Mouse (Mus musculus) WW6 (cell line): ENCODE results near the gene Tmed10.

ENCODE experiments used
- DNase-seq: peaks from one replicate; pipeline ENCODE4 v3.0.0-alpha.2; 2013; ENCODE audit warnings: low read depth, low spot score

The Tmed10 gene

DNA sequence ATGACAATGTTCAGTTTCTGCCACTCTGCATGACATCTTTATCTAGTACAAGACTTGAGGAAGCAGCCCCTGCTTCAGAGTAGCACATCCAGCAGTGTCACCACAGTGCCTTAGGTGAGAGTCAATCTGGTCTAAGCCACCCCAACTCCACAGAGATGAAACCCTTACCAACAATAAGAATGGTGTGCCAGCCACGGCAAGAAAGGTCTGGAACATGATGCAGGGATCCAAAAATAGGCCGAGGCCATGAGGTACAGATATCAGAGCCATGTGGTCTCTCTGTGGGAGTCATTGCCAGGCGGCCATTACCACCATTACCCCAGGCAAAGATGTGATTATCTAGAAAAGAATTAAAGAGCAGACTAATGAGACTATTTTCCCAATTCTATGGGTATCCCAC, 66.0 kb downstream of the Tmed10 start:
- DNase-seq: no peak

DNA sequence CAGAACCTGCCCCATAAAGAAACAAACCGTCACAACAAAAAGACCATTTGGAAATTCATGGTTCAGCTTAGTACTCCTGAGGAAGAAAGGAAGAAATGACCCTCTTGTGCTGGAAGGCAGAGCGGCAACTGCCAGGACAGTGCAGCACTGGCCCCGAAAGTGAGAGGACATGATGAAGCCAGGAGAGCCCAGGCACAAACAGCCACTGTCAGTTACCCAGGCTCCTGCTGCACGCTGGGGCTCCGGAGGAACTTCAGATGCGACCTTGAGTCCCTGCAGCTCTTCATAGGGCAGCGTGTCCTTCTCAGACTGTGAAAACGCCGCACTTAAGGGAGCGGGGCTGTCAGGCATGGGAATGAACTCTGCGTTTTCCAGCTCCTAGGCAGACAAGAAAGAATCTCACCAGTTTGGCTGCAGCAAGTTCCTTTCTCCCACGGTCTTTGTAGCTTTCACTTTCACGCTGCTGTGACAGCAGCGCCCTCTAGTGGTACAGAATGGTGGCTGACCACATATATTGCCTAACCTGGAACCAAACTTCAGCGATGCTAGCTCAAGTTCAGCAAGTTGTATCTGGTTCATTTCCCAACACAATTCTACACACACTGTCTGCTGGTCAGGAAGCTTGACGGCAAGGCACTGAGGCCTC, 69.3 kb downstream of the Tmed10 start:
- peak; percentile 62 for DNase-seq

DNA sequence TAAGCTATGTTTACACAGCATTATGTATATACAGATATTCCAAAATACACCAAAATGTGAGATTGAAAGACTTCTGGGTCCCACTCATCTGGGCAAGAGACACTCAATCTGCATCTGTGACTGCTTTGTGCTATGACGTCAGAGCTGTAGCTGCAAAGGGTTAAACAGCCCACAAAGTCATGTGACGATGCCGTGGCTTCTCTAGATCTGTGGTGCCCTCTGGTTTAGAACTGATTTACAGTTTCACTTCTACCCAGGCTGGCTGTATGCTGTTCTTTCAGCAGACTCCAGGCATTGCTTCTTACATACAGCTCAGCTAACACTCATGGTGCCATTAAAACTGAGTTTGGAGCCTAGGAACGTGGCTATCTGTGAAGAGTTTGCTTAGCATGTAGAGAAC, 69.9 kb downstream of the Tmed10 start:
- no peak for DNase-seq

DNA sequence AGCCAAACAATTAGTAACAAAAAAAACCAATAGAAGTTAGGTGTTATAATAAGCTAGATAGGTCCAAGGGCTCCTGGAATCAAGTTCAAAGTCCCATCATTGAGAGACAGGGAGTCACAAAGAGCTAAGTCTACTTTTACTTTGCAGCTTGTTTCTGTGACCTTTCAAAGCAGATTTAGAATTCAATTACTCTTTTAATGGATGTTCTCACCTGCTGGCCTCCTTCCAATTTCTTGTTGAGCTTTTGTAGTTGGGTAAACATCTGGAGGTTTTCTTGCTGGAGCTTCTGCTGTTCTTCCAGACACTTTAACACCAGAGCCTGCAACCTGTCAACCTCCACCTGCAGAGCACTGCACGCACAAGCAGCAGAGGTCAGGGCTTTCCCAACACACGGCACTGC, 71.4 kb downstream of the Tmed10 start:
- no peak for DNase-seq

DNA sequence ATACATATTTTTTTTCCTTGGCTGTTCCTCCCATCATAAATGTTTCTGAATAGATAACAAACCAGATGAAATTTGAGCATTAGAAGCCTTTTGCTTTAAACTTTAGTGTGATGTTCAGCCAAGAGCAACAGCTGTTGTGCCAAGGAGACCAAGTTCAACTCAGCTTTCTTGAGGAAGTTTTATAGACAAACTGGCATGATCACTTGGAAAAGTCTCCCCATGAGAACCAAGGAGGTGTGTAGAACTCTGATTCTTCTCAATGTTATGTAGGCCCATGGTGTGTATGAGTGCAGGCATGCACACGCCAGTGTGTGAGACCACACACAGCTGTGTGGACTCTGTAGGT, 75.8 kb downstream of the Tmed10 start:
- no peak for DNase-seq

DNA sequence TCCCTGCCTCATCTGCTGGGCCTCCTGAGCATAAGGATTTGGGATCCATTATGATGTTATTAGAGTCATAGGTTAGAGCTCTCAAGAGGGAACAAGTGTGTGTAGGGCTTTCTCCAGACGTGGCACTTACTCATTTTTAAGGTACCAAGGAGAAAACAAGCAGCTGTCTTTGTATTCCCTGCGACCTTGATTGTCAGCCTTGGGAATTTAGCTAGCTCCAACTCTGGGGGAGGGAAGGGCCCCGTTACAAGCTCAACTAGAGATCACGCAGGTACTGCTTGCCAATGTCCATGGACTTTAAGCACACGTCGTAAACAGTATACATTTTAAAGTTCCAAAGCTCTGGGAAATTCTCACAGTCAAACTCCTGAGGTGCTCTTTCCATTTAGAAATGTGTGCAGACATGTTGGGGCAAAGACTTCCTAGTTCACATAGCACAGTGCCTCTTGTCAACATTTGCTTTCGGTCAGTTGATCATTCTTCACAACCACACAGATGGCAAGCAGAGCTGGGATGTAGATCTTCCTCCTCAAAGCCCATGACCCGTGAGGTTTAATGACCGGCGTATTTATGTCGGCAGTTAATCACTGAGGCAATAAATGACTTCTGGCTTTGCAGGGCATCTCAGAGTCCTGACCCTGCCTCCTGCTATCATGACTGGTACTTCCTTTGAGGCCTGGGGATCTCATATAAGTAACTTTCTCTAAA, 76.4 kb downstream of the Tmed10 start:
- DNase-seq: no peak

DNA sequence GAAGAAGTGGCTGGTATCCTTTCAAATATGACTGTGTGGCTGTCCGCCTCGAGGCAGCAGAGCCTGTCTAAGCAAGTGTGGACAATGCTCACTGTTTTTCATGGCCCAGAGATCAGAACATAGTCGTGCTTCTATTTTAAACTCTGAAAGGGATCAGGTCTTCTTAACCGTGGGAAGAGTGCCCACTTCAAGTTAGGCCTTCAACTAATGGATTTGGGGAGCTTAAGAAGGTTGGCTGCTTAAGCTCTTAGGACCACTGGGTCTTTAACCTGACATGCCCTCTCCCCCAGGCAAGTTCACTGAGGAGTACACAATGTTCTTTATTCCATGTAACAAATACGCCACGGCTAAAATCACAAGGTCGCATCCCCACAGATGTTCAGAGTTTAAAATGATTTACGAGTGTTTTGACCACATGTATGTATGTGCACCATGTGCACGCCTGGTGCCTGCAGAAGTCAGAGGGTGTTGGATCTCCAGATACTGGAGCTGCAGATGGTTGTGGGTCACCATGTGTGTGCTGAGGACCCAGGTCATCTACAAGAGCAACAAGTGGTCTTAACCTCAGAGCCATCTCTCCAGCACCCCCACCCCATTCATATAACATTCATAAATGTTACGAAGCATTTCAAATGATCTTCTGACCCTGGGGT, 77.2 kb downstream of the Tmed10 start:
- no peak for DNase-seq

DNA sequence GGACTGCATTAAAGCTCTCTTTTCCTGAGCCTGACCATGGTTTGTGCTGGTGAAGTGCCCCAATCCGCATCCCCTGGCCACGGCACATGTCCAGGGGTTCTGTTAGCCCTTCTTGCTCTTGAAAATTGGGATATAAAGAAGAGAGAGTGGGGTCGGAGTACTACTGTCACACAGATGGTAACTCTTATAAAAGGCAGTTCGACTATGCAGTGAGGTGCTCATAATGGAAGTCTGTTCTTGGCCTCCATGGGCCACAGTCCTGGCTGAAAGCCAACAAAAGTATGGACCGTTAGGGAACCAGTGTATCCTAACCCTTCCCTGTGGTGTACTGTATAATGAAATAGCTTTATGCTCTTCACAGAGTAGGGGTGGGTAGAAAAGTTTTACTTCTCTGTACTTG, 77.7 kb downstream of the Tmed10 start:
- no peak for DNase-seq

DNA sequence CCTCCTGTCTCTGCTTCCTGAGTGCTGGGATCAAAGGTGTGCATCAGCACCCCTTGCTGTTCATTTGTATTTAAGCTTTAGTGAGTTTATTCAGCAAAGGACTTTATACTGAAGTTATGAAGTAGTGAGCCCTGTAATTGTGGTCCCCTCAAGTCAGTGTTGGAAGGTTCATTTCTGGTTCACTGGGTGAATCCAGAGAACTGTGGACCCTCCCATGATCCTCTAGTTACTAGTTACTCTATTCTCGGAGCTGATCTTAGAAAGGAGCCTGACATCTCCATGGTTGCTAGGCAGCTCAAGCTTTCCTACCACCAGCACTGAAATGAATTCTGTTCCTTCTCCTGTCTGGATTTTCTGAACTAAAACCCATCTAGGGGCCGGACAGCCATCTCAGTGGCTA, 79.1 kb downstream of the Tmed10 start:
- DNase-seq: no peak

DNA sequence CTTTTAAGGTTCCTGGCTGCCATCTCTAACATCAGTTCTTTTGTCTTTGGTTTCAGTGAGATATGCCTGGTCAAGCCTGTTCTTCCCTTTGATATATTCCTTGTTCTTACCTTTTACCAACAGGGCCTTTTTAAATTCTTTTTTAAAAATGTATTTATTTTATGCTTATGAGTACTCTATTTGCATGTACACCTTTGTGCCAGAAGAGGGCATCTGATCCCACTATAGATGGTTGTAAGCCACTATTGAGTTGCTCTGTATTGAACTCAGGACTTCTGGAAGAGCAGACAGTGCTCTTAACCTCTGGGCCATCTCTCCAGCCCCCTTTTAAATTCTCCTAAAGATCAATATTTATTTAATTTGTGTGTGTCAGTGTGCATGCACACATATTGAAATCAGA, 81.7 kb downstream of the Tmed10 start:
- no peak for DNase-seq

DNA sequence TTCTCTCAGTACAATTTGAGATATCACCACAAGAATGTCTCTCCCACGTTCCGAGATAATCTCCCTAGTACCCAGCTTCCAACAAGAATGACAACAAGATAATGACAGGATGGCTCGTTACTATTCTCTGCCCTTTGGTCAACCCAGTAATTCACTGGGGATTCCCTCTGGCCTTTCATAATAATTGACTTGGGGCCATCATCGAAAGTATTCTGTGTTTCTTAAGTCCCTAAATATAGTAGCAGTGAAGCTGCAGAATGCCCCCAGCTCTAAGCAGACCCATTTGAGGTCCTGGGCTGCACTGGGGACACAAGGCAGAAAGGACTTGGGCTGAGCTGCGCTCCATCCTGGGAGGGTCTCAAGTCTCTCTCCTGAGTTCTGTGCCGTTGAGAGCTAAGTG, 82.4 kb downstream of the Tmed10 start:
- DNase-seq: no peak

DNA sequence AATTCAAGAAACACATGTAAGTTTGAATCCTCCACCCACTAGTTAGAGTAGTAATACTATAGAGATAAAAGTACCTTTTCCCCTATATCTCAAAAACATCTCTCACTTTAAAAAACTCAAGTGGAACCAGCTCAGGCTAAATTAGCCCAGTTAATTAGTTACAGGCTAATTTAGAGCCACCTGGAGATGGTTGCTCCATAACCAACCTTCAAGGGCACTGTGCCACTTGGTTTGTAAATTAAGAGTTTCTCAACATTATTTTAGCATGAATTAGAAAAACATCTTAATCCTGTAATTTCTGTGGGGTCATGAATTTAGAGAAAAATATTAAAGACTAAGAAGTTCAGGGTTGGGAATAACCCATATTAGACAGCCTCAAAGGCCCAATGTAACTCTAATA, 83.1 kb downstream of the Tmed10 start:
- no peak for DNase-seq

DNA sequence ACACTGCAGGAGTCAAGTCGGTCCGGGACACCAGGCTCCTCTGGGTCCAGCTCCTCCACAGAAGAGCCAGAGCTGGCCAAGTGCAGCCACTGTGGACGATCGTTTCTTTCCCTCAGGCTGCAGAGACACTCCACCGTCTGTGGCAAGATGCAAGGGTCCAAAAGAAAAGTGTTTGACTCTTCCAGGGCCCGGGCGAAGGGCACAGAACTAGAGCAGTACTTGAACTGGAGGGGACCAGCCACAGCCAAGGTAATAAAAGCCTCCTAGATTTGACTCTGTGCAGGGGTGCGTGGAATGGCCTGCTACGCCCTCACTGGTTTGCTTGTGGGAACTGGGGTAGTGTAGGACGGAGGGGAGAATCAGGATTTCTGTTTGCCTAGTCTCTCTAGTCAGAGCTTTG, 84.0 kb downstream of the Tmed10 start:
- no peak for DNase-seq
